12 mouse cellular contexts compared by ENCODE assay signal in the genomic region with DNA sequence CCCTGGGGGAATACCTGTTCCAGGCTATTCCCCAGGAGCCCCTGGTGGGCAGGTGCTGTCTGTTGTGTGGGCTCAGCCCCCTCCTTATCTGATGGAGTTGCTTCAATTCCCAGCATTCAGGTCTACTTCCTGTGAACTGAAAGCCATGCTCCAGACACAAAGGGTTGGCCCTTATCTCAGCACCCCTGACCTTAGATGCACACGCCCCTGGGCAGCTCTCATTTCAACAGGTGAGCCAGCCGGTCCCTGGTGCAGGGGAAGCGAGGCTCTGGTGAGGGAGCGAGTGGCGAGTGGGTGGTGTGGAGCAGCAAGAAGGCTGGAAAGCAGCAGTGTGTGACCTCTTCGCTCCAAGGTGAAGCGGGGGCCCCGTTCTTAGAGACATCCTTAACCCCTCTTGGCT.
DNase-seq lines count a peak whose midpoint lies in the region; ATAC-seq and TF ChIP-seq lines count a peak whose summit lies in the region.
"Had no signal": no experiment of that assay in that cellular context is flagged by ENCODE, and none has a peak within 500 bp of the region (broad histone marks: within the 10 kb centered on the region; RNA-seq: fewer than 3 reads in every experiment).

No protein-coding gene starts in this region.

- H3K9ac ChIP-seq in forebrain, embryonic 12.5 days: no peak overlapping the region
- no peak overlapping the region for H3K9ac ChIP-seq in forebrain, embryonic 11.5 days (ENCODE audit: low read length)
- H3K9ac ChIP-seq in hindbrain, embryonic 16.5 days (ENCODE audit: low read depth, low read length): 0 out of 2 replicates have a peak overlapping the region, but pooled peaks have one; percentile 9
- H3K9ac ChIP-seq in hindbrain, postnatal 0 days (replicated peaks; ENCODE audit: low read length): no peak overlapping the region
- H3K9ac ChIP-seq in midbrain, embryonic 11.5 days (ENCODE audit: low read length): no peak overlapping the region
- H3K9ac ChIP-seq in midbrain, postnatal 0 days (replicated peaks; ENCODE audit: low read length, poor library complexity, severe bottlenecking): no peak overlapping the region
- H3K9ac ChIP-seq: midbrain, embryonic 15.5 days; neural tube, embryonic 12.5 days had no signal

- 82% methylated on average over 8 of the region's 8 CpGs for WGBS in forebrain, embryonic 12.5 days
- 76% methylated on average over 8 of the region's 8 CpGs for WGBS in forebrain, embryonic 11.5 days
- WGBS in hindbrain, embryonic 16.5 days: 78% methylated on average over 8 of the region's 8 CpGs
- WGBS in hindbrain, postnatal 0 days: 86% methylated on average over 8 of the region's 8 CpGs
- 72% methylated on average over 8 of the region's 8 CpGs for WGBS in midbrain, embryonic 11.5 days
- 73% methylated on average over 8 of the region's 8 CpGs for WGBS in midbrain, postnatal 0 days

- H3K36me3 ChIP-seq in forebrain, embryonic 12.5 days (replicated peaks): no peaks in the 10 kb centered on the region
- H3K36me3 ChIP-seq in forebrain, embryonic 11.5 days (ENCODE audit: control insufficient read depth, insufficient read depth, low read length): no peaks in the 10 kb centered on the region
- H3K36me3 ChIP-seq in hindbrain, embryonic 16.5 days (ENCODE audit: control insufficient read depth, insufficient read depth, low read length): no peaks in the 10 kb centered on the region
- no peaks in the 10 kb centered on the region for H3K36me3 ChIP-seq in hindbrain, postnatal 0 days (ENCODE audit: insufficient read depth, low read length)
- H3K36me3 ChIP-seq in midbrain, embryonic 11.5 days (ENCODE audit: control insufficient read depth, insufficient read depth, low read length): no peaks in the 10 kb centered on the region
- H3K36me3 ChIP-seq in midbrain, postnatal 0 days (ENCODE audit: insufficient read depth, low read length): no peaks in the 10 kb centered on the region
- H3K36me3 ChIP-seq: midbrain, embryonic 15.5 days; neural tube, embryonic 12.5 days had no signal

- peaks cover 47% of the 10 kb centered on the region for H3K4me1 ChIP-seq in forebrain, embryonic 12.5 days
- peaks cover 27% of the 10 kb centered on the region for H3K4me1 ChIP-seq in forebrain, embryonic 11.5 days (replicated peaks; ENCODE audit: control insufficient read depth, insufficient read depth, low read length)
- H3K4me1 ChIP-seq in hindbrain, embryonic 16.5 days (ENCODE audit: control insufficient read depth, insufficient read depth, low read depth, low read length): peaks cover 9% of the 10 kb centered on the region; the same call in 1 of the 2 replicates
- H3K4me1 ChIP-seq in hindbrain, postnatal 0 days (ENCODE audit: insufficient read depth, low read length): no peaks in the 10 kb centered on the region
- H3K4me1 ChIP-seq in midbrain, embryonic 11.5 days (ENCODE audit: control insufficient read depth, insufficient read depth, low read length): peaks cover 8% of the 10 kb centered on the region; the same call in 1 of the 2 replicates
- H3K4me1 ChIP-seq in midbrain, postnatal 0 days (ENCODE audit: insufficient read depth, low read length): no peaks in the 10 kb centered on the region

- no peak overlapping the region for H3K27ac ChIP-seq in forebrain, embryonic 12.5 days
- no peak overlapping the region for H3K27ac ChIP-seq in forebrain, embryonic 11.5 days (ENCODE audit: low read depth, low read length)
- no peak overlapping the region for H3K27ac ChIP-seq in hindbrain, embryonic 16.5 days (ENCODE audit: low read depth, low read length)
- H3K27ac ChIP-seq in hindbrain, postnatal 0 days: no peak overlapping the region
- H3K27ac ChIP-seq in midbrain, embryonic 11.5 days (ENCODE audit: low read depth, low read length): no peak overlapping the region
- no peak overlapping the region for H3K27ac ChIP-seq in midbrain, postnatal 0 days (ENCODE audit: low read depth, low read length)
- H3K27ac ChIP-seq: midbrain, embryonic 15.5 days; neural tube, embryonic 12.5 days had no signal

- 0 out of 2 replicates have a peak overlapping the region, but pooled peaks have one; percentile 38 for H3K4me2 ChIP-seq in forebrain, embryonic 12.5 days
- no peak overlapping the region for H3K4me2 ChIP-seq in forebrain, embryonic 11.5 days (ENCODE audit: low read depth, low read length, severe bottlenecking)
- H3K4me2 ChIP-seq in hindbrain, embryonic 16.5 days (ENCODE audit: low read length): no peak overlapping the region
- H3K4me2 ChIP-seq in hindbrain, postnatal 0 days (ENCODE audit: low read depth, low read length): no peak overlapping the region
- H3K4me2 ChIP-seq in midbrain, embryonic 11.5 days: no peak overlapping the region
- no peak overlapping the region for H3K4me2 ChIP-seq in midbrain, postnatal 0 days (ENCODE audit: low read depth, low read length, poor library complexity, severe bottlenecking)
- H3K4me2 ChIP-seq: midbrain, embryonic 15.5 days; neural tube, embryonic 12.5 days had no signal

- no peak overlapping the region for H3K4me3 ChIP-seq in forebrain, embryonic 12.5 days (replicated peaks)
- no peak overlapping the region for H3K4me3 ChIP-seq in forebrain, embryonic 11.5 days (ENCODE audit: low read depth, low read length)
- H3K4me3 ChIP-seq in hindbrain, embryonic 16.5 days (ENCODE audit: low read length): no peak overlapping the region
- H3K4me3 ChIP-seq in hindbrain, postnatal 0 days (ENCODE audit: low read length): no peak overlapping the region
- no peak overlapping the region for H3K4me3 ChIP-seq in midbrain, embryonic 11.5 days (ENCODE audit: low read depth, low read length)
- no peak overlapping the region for H3K4me3 ChIP-seq in midbrain, postnatal 0 days (ENCODE audit: low read depth, low read length)
- H3K4me3 ChIP-seq: midbrain, embryonic 15.5 days; neural tube, embryonic 12.5 days had no signal

- no peak for ATAC-seq in forebrain, embryonic 12.5 days (ENCODE audit: low FRiP score)
- ATAC-seq in forebrain, embryonic 11.5 days (replicated peaks; ENCODE audit: low FRiP score): no peak
- ATAC-seq in hindbrain, embryonic 16.5 days: no peak
- no peak for ATAC-seq in hindbrain, postnatal 0 days
- no peak for ATAC-seq in midbrain, embryonic 11.5 days (ENCODE audit: low FRiP score)
- ATAC-seq in midbrain, postnatal 0 days (ENCODE audit: low FRiP score): no peak
- no peak for ATAC-seq in megakaryocyte-erythroid progenitor cell, adult 5-6 weeks (replicated peaks; ENCODE audit: low FRiP score, low TSS enrichment, poor library complexity, severe bottlenecking)

- H3K27me3 ChIP-seq in forebrain, embryonic 12.5 days: peaks cover 50% of the 10 kb centered on the region
- H3K27me3 ChIP-seq in forebrain, embryonic 11.5 days (ENCODE audit: control insufficient read depth, insufficient read depth, low read length): no peaks in the 10 kb centered on the region
- peaks cover 15% of the 10 kb centered on the region for H3K27me3 ChIP-seq in hindbrain, embryonic 16.5 days (replicated peaks; ENCODE audit: control insufficient read depth, insufficient read depth, low read length)
- H3K27me3 ChIP-seq in hindbrain, postnatal 0 days (ENCODE audit: insufficient read depth, low read length): peaks cover 5% of the 10 kb centered on the region
- peaks cover 4% of the 10 kb centered on the region for H3K27me3 ChIP-seq in midbrain, embryonic 11.5 days (ENCODE audit: control insufficient read depth, insufficient read depth, low read length)
- H3K27me3 ChIP-seq in midbrain, postnatal 0 days (ENCODE audit: insufficient read depth, low read length): no peaks in the 10 kb centered on the region

- no peak for TF ChIP-seq CTCF in hindbrain, postnatal 0 days (IDR thresholded peaks at IDR 0.05; ENCODE audit: low read depth)
- no peak for TF ChIP-seq CTCF in midbrain, postnatal 0 days (IDR thresholded peaks at IDR 0.05)

- H3K9me3 ChIP-seq in forebrain, embryonic 12.5 days: no peaks in the 10 kb centered on the region
- H3K9me3 ChIP-seq in forebrain, embryonic 11.5 days (ENCODE audit: control insufficient read depth, low read length): no peaks in the 10 kb centered on the region
- H3K9me3 ChIP-seq in hindbrain, embryonic 16.5 days (ENCODE audit: control insufficient read depth, low read length): no peaks in the 10 kb centered on the region
- no peaks in the 10 kb centered on the region for H3K9me3 ChIP-seq in hindbrain, postnatal 0 days (ENCODE audit: low read length)
- no peaks in the 10 kb centered on the region for H3K9me3 ChIP-seq in midbrain, embryonic 11.5 days (ENCODE audit: control insufficient read depth, low read length)
- H3K9me3 ChIP-seq in midbrain, postnatal 0 days (ENCODE audit: low read length): no peaks in the 10 kb centered on the region
- H3K9me3 ChIP-seq: midbrain, embryonic 15.5 days; neural tube, embryonic 12.5 days had no signal

- no peak for DNase-seq in forebrain, embryonic 11.5 days (ENCODE audit: low spot score)
- no peak for DNase-seq in hindbrain, postnatal 0 days (ENCODE audit: low spot score)
- peak; percentile 79 for DNase-seq in midbrain, embryonic 11.5 days (ENCODE audit: low spot score, missing footprints)
- DNase-seq in midbrain, postnatal 0 days (ENCODE audit: low spot score): no peak
- DNase-seq in frontal cortex, postnatal 36 days (ENCODE audit: low spot score in 2 of 2): no peak
- DNase-seq: cerebellum, adult 2 months; thymus, postnatal 36 days had no signal
